Mouse (Mus musculus) embryonic facial prominence, embryonic 13.5 days (tissue): ENCODE results near the gene Alx1. TPM values are rescaled to one million over a fixed set of nuclear protein-coding genes. Genes with fewer than 3 reads are reported as not detected.

ENCODE experiments used
- ATAC-seq: fragments of 200-750 bp; cut with Nextera tagmentation; 2 replicates; pipeline ENCODE4 v1.8.0; 2017; ENCODE audit warnings: low read depth; ENCODE audit not compliant: insufficient number of reproducible peaks, insufficient read depth, low FRiP score, low TSS enrichment
- H3K27ac ChIP-seq: fragments of 300-500 bp; sonication (generic); 2 replicates; pipeline ENCODE4 v1.5.1; 2015; ENCODE audit warnings: moderate library complexity, mild to moderate bottlenecking, inconsistent platforms
- H3K27me3 ChIP-seq: fragments of 300-500 bp; sonication (generic); 2 replicates; pipeline ENCODE4 v1.6.1; 2015; ENCODE audit warnings: mild to moderate bottlenecking, inconsistent platforms
- H3K36me3 ChIP-seq: fragments of 300-500 bp; sonication (generic); 2 replicates; pipeline ENCODE4 v1.6.1; 2015; ENCODE audit warnings: mild to moderate bottlenecking, inconsistent platforms
- H3K4me1 ChIP-seq: fragments of 300-500 bp; sonication (generic); 2 replicates; pipeline ENCODE4 v1.6.1; 2015; ENCODE audit warnings: inconsistent platforms
- H3K4me2 ChIP-seq: fragments of 300-500 bp; sonication (generic); 2 replicates; pipeline ENCODE4 v1.6.1; 2015; ENCODE audit warnings: moderate library complexity, mild to moderate bottlenecking, inconsistent platforms
- H3K4me3 ChIP-seq: fragments of 300-500 bp; sonication (generic); 2 replicates; pipeline ENCODE4 v1.5.1; 2015; ENCODE audit warnings: mild to moderate bottlenecking, inconsistent platforms
- H3K9ac ChIP-seq: fragments of 300-500 bp; sonication (generic); 2 replicates; pipeline ENCODE4 v1.6.1; 2015; ENCODE audit warnings: mild to moderate bottlenecking, inconsistent platforms
- H3K9me3 ChIP-seq: fragments of 300-500 bp; sonication (generic); 2 replicates; pipeline ENCODE4 v1.6.1; 2016; ENCODE audit warnings: inconsistent platforms
- WGBS: fragments of 180-500 bp; shearing (Covaris S2); methylation state at CpG from one replicate; pipeline ENCODE4 v1.1.7; 2015; ENCODE audit warnings: mixed read lengths; 5-methylcytosine and 5-hydroxymethylcytosine counted together
- polyA plus RNA-seq: library from polyadenylated mRNA; unstranded; fragments of >200 nt; fragmentation: Nextera tagmentation; extraction: Ambion mirVana; gene quantifications from 2 replicates; pipeline ENCODE4 v1.2.1, GENCODE M21; 2015

The Alx1 gene
- polyA plus RNA-seq, 1 experiment from 2014 or later: 377 TPM

DNA sequence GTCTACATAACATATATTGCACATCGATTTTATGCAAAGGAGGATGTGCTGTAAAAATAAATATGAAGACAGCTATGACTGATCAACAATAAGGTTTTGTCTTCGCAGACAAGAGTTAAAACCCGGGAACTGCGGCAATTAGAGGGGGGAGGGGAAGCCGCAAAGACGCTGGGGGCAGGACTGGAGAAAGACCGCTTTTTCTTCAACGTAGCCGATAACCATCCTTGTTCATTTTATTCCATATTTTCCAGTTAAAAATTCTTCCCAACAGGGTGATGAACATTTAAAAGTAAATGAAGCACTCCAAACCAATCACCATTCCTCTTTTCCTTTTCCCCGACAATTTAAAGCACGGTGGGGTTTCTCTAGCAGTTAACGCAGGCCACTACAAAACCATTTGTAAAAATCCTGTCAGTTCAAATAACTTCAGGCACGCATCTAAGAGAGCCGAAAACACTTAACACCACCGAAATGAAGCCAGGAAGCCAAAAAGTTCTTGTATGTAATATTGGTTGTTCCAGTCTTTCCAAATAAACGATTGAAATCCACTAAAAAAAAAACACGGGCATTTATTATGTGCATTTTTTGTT, 3.3 kb downstream of the Alx1 start:
- no peak for ATAC-seq
- 0 out of 2 replicates have a peak, but pooled peaks cover 4% of the 10 kb centered on the region for H3K36me3 ChIP-seq
- H3K27ac ChIP-seq: peak overlapping the region; percentile 99
- H3K9me3 ChIP-seq: no peaks in the 10 kb centered on the region
- H3K27me3 ChIP-seq: peaks cover 33% of the 10 kb centered on the region
- no peaks in the 10 kb centered on the region for H3K4me1 ChIP-seq
- H3K9ac ChIP-seq: peak overlapping the region; percentile 98
- peak overlapping the region; percentile 62 for H3K4me2 ChIP-seq
- H3K4me3 ChIP-seq: peak overlapping the region; percentile 70
- WGBS: under 1% methylated on average over 17 of the region's 17 CpGs

GRCm38 (mm10) chr10:103002556-103002955, 27.5 kb downstream of the Alx1 start:
- Histone ChIP-seq H3K9me3 (no peaks in the 10 kb centered on the region), H3K4me1 (no peaks in the 10 kb centered on the region), H3K36me3 (no peaks in the 10 kb centered on the region), H3K27ac (no peak overlapping the region), H3K9ac (no peak overlapping the region), H3K27me3 (no peaks in the 10 kb centered on the region), H3K4me2 (no peak overlapping the region), H3K4me3 (no peak overlapping the region)
- WGBS: 81% methylated on average over 2 of the region's 2 CpGs
- no peak for ATAC-seq

DNA sequence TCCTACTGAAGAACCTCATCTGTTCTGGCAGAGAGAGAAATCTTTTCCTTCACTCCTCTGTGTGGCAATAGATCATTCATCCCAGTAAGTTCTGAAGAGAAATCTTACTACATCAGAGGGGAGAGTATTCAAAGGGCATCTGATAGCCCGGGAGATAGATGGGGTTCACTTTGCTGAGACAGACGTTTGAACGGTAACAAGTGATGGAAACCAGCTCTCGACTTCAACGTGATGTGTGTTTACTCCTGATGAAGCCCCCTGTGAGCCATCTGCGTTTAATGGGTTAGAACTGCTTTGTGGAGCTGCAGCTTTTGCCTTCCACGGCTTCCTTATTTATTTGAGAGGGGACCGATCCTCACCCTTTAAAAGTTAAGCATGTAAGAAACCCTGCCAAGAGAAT, 29.1 kb downstream of the Alx1 start:
- ATAC-seq: no peak
- H3K36me3 ChIP-seq: no peaks in the 10 kb centered on the region
- H3K27ac ChIP-seq: peak overlapping the region; percentile 45
- H3K4me2 ChIP-seq: no peak overlapping the region
- H3K9me3 ChIP-seq: no peaks in the 10 kb centered on the region
- WGBS: 37% methylated on average over 8 of the region's 8 CpGs
- H3K4me1 ChIP-seq: no peaks in the 10 kb centered on the region
- no peak overlapping the region for H3K9ac ChIP-seq
- no peak overlapping the region for H3K4me3 ChIP-seq
- H3K27me3 ChIP-seq: no peaks in the 10 kb centered on the region

GRCm38 (mm10) chr10:102999584-102999983, 30.4 kb downstream of the Alx1 start:
- H3K9me3 ChIP-seq: no peaks in the 10 kb centered on the region
- ATAC-seq: no peak
- H3K4me2 ChIP-seq: no peak overlapping the region

DNA sequence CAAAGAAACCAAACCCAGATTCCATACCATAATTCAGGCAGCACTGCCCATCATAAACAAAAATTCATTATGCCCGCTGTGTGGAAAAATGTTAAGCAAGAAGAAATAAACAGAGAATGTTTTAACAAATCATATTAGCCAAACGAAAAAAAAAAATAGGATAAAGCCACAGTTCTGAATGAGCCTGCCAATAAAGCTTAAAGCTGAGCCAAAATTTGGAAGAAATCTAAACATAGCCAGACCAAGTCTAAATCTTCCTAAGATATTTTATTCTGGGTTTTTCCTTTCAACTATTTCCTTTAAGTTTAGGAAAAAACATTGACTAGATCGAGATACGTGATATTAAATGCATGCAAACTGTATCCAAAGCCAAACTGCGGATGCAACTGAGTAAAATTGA, 54.9 kb downstream of the Alx1 start:
- Histone ChIP-seq H3K4me1 (peaks cover 3% of the 10 kb centered on the region; the same call in 1 of the 2 replicates), H3K4me2 (no peak overlapping the region), H3K9me3 (no peaks in the 10 kb centered on the region), H3K9ac (no peak overlapping the region), H3K27ac (peak overlapping the region; percentile 82), H3K36me3 (no peaks in the 10 kb centered on the region), H3K27me3 (no peaks in the 10 kb centered on the region), H3K4me3 (no peak overlapping the region)
- 0 out of 2 replicates have a peak, but pooled peaks have one; percentile 26 for ATAC-seq
- 54% methylated on average over 5 of the region's 5 CpGs for WGBS

More at GRCm38 (mm10) chr10:102999584-102999983, 30.4 kb downstream of the Alx1 start:
- Histone ChIP-seq H3K27ac (no peak overlapping the region), H3K27me3 (no peaks in the 10 kb centered on the region), H3K4me3 (no peak overlapping the region), H3K4me1 (no peaks in the 10 kb centered on the region), H3K36me3 (no peaks in the 10 kb centered on the region), H3K9ac (no peak overlapping the region)

DNA sequence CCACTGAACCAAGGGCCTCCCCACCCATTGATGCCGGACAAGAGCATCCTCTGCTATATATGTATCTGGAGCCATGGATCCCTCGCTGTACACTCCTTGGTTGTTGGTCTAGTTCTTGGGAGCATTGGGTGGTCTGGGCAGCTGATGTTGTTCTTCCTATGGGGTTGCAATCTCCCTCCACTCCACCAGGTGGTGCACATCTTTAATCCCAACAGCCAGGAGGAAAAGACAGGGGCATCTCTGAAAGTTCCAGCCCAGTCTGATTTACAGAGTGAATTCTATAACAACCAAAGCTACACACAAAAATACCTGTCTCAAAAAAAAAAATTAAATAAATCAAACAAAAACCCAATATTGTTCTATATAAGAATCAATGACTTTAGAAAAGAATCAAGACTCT, 70.4 kb downstream of the Alx1 start:
- no peaks in the 10 kb centered on the region for H3K27me3 ChIP-seq
- H3K9me3 ChIP-seq: no peaks in the 10 kb centered on the region
- ATAC-seq: no peak
- no peak overlapping the region for H3K27ac ChIP-seq
- H3K4me2 ChIP-seq: no peak overlapping the region
- H3K4me1 ChIP-seq: no peaks in the 10 kb centered on the region
- no peak overlapping the region for H3K9ac ChIP-seq
- H3K4me3 ChIP-seq: no peak overlapping the region
- WGBS: 92% methylated on average over 2 of the region's 2 CpGs
- H3K36me3 ChIP-seq: no peaks in the 10 kb centered on the region

Other genes with a start within 250 kb of the Alx1 start
- gene Lrriq1, start 206.1 kb upstream of the Alx1 start, polyA plus RNA-seq: 10.3 and 16.7 TPM in 2 replicates